Mouse (Mus musculus) thymus, postnatal 36 days (tissue): ENCODE results near the gene Col4a1.

Experiments
- DNase-seq, 2 experiments: peaks; one replicate each; pipeline ENCODE4 v3.0.0; 2022; ENCODE audit warnings: mixed read lengths in 2 of 2

Col4a1 gene

GRCm38 (mm10) chr8:11327722-11328417 is 15.2 kb upstream of the Col4a1 start:
- no peak for DNase-seq

GRCm38 (mm10) chr8:11327298-11327697 is 14.7 kb upstream of the Col4a1 start:
- no peak for DNase-seq

- no peak for DNase-seq
These were observed 12.3 kb upstream of the Col4a1 start for GRCm38 (mm10) chr8:11324801-11325395.

- DNase-seq = no peak
These were observed 11.1 kb upstream of the Col4a1 start for GRCm38 (mm10) chr8:11323681-11324080.

GRCm38 (mm10) chr8:11322724-11323585 is 10.3 kb upstream of the Col4a1 start:
- no peak for DNase-seq

DNA sequence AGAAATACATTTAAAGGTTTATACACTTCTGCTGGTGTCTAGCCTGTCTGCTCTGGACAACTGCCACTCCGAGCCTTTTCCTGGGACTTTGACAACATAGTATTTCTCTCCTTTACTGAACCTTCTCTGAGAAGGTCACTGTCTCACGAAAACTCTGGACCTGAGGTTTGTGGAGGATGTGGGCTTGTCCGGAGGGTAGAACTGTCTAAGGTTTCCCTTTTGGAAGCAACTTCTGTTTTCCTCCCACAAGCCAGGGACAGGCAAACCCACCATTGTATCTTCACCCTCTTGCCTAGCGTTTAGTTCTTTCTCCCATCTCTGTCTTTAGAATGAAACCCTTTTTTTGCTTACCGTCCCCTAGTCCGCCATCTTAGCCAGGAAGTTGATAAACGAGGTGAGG is 9.2 kb upstream of the Col4a1 start:
- no peak for DNase-seq

- no peak for DNase-seq
These were observed 6.8 kb upstream of the Col4a1 start for GRCm38 (mm10) chr8:11319405-11319804.

DNA sequence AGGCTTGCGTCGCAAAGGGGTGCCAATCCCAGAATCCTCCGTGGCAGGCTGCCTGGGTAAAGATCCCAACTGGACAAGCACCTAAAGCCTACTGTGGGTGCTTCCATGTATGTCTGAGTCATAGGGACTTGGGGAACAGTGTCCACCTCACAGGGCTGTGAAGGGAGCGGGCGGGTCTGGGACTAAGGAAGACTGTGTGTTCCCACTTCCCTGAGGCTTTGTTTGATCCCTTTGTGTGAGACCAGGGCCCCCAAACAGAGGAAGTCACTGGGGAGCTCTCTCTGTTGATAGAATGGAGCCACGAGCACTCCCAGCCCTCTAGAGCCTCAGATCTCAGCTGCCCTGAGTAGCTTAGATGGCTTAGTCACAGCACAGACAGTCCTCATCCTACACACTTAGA is 3.5 kb upstream of the Col4a1 start:
- no peak for DNase-seq

DNA sequence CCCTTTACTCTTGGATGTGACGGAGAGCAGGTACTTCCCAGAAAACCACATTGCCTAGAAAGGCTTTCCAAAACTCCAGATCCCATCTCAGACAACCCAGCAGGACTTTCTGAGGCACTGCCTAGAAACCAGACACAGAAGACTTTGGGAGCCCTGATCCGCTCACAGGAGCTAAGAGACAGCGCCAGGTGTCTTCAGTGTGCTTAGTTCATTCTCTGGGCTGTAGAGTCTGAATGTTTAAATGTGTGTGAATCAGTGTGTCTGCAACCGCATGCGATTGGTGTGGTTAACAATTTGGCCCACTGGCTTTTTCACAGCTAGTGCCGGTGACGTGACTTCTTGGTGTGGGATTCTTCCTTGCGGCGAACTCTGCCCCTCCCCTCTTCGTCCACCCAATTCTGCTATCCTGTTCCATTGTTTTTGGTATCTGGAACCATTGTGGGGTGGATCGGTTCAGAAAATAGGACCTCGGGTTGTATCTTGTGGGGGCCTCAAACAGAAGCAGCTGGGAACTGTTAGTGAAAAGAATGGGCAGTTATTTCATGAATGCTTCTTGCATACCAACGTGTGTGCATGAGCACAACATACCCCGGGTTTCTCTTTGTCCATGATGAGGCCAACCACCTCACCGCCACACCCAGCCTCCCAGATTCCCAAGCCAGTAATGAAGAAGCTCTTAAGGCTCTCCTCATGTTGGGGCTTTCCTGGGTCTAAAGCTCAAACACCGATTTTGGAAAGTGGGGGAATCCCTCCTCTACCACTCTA is 2.7 kb upstream of the Col4a1 start:
- no peak for DNase-seq

GRCm38 (mm10) chr8:11314613-11315012 is 2.0 kb upstream of the Col4a1 start:
- DNase-seq = no peak

DNA sequence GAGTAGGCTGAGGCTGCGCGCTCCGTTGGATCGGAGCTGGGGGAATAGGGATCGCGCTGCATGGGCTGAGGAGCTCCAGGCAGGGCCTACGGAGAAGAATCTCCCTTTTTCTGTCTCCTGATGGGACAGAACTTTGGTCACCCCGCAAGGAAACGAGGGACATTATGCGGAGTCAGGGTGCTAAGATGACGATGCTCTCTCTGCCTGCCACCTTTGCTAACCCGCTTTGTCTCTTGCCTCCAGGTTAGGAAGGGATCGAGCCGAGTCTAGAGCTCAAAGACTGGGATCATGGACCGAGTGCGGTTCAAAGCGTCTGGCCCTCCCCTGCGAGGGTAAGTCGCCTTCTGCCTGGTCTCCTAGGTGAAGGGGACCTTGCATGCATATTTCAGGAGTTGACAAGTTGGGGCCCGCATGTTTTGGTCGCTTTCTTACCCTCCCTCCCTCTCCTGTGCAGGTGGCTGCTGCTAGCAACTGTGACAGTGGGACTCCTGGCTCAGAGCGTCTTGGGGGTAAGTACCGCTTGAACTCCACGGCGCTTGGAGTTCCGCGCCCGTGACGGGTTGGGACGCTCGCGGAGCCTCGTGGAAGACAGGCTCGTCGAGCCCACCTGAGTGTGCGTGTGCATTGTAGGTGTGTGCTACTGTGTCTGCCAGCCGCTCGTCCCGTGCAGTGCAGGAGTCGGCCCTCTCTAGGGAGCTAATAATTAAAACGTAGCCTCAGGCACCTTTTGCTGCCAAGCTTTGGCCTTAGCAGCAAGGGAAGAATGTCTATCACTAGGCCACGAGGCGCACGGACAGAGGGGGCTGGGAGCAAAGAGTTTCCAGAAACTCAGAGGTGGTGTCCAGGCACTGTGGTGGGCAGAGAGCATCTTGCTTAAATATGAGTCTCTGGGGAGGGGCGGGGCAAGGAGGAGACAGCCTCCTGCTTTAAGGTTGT is 818 bp upstream of the Col4a1 start:
- no peak for DNase-seq

DNA sequence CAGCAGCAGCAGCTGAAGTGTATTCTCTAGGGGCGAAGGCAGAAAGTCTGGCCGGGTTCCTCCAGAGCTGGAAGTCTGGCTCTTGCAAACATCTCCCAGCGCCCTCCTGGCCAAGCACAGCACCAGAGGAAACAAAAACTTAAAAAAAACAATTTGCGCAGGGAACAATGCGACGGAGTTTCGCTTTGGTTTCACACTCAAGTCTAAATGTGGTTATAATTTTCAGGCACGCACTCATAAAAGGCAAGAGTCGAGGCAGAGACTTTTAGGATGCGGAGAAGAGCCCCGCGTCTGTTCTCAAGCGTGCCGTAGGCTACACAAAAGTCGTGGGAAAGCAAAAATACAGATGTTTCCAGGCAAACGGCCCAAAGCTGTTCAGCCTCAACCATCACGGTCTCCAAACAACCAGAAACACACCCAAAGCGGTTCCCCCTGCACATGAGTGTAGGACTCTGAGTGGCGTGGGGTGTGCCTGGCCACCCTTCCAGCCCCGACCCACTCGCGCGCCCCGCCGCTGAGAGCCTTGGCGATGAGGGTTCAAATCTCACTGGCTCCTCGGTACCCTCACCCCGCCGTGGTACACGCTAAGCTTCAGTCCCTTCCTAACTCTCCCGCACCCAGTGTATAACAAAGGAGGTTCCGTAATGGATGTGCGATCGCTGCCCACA is 811 bp downstream of the Col4a1 start:
- no peak for DNase-seq

- DNase-seq = no peak
These were observed 2.6 kb downstream of the Col4a1 start for GRCm38 (mm10) chr8:11310049-11310448.

GRCm38 (mm10) chr8:11309226-11309625 is 3.4 kb downstream of the Col4a1 start:
- DNase-seq = no peak

GRCm38 (mm10) chr8:11308570-11308998 is 4.0 kb downstream of the Col4a1 start:
- DNase-seq = no peak

DNA sequence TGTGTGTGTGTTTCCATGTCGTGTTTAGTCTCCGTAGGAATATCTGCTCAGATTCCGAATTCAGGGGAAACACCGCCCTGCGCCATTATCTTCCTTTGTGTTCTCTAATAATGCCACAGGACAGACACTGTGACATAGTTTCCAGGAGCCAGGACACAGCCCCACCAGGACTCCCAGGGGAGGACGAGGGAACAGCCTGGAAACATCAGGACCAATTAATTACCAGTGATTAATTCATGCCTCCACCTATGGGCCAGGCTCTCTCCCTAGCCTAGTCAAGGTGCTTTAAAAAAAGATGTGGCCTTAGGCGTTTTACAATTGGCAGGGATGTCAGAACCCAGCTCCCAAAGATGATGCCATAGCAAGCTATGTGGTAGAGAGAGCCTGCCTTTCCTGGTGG is 5.2 kb downstream of the Col4a1 start:
- no peak for DNase-seq

DNA sequence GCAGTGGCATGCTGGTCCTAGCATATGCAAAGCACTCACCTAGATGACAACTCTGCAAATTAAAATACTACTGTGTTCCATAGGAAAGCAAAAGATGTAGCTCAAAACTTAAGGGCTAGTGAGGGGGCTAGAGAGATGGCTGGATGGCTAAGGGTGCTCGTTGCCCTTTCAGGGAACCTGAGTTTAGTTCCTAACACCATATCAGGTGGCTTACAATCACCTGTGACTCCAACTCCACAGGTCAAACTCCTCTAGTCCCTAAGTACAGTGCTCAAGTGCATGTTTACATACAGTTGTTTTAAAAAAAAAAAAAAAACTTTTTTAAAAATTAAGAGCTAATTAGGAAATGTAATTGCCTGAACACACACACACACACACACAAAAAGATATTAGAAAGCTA is 7.1 kb downstream of the Col4a1 start:
- DNase-seq = no peak

DNA sequence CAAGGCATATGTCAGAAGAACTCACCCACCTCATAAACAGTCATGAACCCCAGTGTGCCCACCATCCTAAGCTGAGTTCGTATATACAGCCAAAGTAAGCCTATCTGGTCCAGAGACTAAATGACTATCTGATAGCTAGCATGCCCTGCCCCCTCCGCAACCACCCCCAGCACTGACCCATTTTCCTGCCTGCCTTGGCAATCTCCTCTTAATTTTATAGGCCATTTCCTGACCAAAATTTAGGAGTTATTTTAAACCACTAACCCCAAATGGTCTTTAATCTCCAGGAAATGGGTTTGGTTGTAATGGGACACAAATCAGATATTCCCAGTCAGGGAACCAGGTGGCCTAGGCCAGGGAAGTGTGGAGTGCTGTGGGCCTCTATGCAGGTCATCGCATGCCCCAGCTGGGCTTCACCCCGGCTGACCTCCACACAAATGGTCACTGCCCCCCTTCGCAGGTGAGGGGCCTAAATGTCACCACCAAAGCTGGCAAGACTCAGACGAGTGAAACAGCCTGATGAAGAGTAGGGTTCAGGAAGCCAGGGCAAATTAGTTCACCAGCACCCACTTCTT is 8.5 kb downstream of the Col4a1 start:
- DNase-seq = no peak

GRCm38 (mm10) chr8:11300436-11300835 is 12.2 kb downstream of the Col4a1 start:
- DNase-seq = no peak

GRCm38 (mm10) chr8:11299317-11299602 is 13.4 kb downstream of the Col4a1 start:
- DNase-seq = no peak
